Mouse (Mus musculus): ENCODE measurements around the gene Vkorc1. TPM values are rescaled to one million over a fixed set of nuclear protein-coding genes. Genes with fewer than 3 reads are reported as not detected.

Vkorc1 gene
- total and polyA plus RNA-seq, 3 experiments, result 0.25 TPM; not detected in 2

GRCm38 (mm10) chr7:127879301-127879700 is 16.1 kb downstream of the Vkorc1 start:
- no peak for DNase-seq (ENCODE audit: extremely low read depth)
- dilution Hi-C loops (cut with MboI; ENCODE audit: extremely low pct_ligation_motif_present, extremely low pct_unique_long_range_greater_than_20kb, low sequenced_read_pairs) (no loop called here), in situ Hi-C loops (cut with MboI; ENCODE audit: low pct_ligation_motif_present, low pct_unique_long_range_greater_than_20kb, low sequenced_read_pairs) (no loop called here)
- H3K79me2 ChIP-seq (replicated peaks; ENCODE audit: control insufficient read depth, extremely low read depth, insufficient read depth, poor library complexity, severe bottlenecking), result peaks cover 24% of the 10 kb centered on the region
- H3K9ac ChIP-seq (ENCODE audit: insufficient read depth, low read depth), result no peak overlapping the region
- no peak for TF ChIP-seq CHD1 (IDR thresholded peaks at IDR 0.05; ENCODE audit: low read depth, low read length)
- TF ChIP-seq ZKSCAN1 (IDR thresholded peaks at IDR 0.05; ENCODE audit: borderline replicate concordance, low read depth, low read length), result no peak
- no peak for TF ChIP-seq TBP (conservative IDR thresholded peaks at IDR 0.05; ENCODE audit: low read depth, low read length)
- TF ChIP-seq ZMIZ1 (IDR thresholded peaks at IDR 0.05; ENCODE audit: low read depth, low read length), result no peak
- no peak for TF ChIP-seq MAX (IDR thresholded peaks at IDR 0.05; ENCODE audit: low read length)
- TF ChIP-seq ETS1 (conservative IDR thresholded peaks at IDR 0.05; ENCODE audit: low read depth, low read length), result no peak
- no peak for TF ChIP-seq NELFE (IDR thresholded peaks at IDR 0.05; ENCODE audit: low read depth, low read length)
- no peak for TF ChIP-seq SIN3A (IDR thresholded peaks at IDR 0.05; ENCODE audit: low read length)
- no peak for TF ChIP-seq POLR2A (IDR thresholded peaks at IDR 0.05; ENCODE audit: low read depth, low read length)
- no peak for TF ChIP-seq E2F4 (IDR thresholded peaks at IDR 0.05; ENCODE audit: insufficient replicate concordance, low read depth, low read length)
- TF ChIP-seq HCFC1 (IDR thresholded peaks at IDR 0.05; ENCODE audit: low read depth, low read length), result no peak
- TF ChIP-seq KAT2A (IDR thresholded peaks at IDR 0.05; ENCODE audit: insufficient replicate concordance, low read length), result no peak
- TF ChIP-seq CTCF (conservative IDR thresholded peaks at IDR 0.05 in 1 of 2, IDR thresholded peaks at IDR 0.05 in 1 of 2; ENCODE audit: low read depth in 2 of 2, low read length in 2 of 2), result no peak
- no peak for TF ChIP-seq ELF1 (IDR thresholded peaks at IDR 0.05; ENCODE audit: low read depth, low read length)
- no peak for TF ChIP-seq JUND (conservative IDR thresholded peaks at IDR 0.05; ENCODE audit: low read depth, low read length)
- TF ChIP-seq RAD21 (IDR thresholded peaks at IDR 0.05; ENCODE audit: low read depth, low read length), result no peak
- no peak for TF ChIP-seq EP300 (IDR thresholded peaks at IDR 0.05; ENCODE audit: low read length)
- peaks cover 59 to 67% of the 10 kb centered on the region in 2 experiments for H3K36me3 ChIP-seq (replicated peaks in 1 of 2; ENCODE audit: control insufficient read depth in 1 of 2, insufficient read depth in 1 of 2, low read length in 1 of 2)
- H3K4me1 ChIP-seq (ENCODE audit: control insufficient read depth in 1 of 2, insufficient read depth in 2 of 2), result peaks cover 9 to 27% of the 10 kb centered on the region in 2 experiments
- H3K9me3 ChIP-seq (replicated peaks; ENCODE audit: low read length), result peaks cover 44% of the 10 kb centered on the region
- no peak overlapping the region for H3K4me3 ChIP-seq (replicated peaks in 1 of 3; ENCODE audit: low read depth in 2 of 3, low read length in 2 of 3, poor library complexity in 1 of 3)
- no peak overlapping the region for H3K27ac ChIP-seq (ENCODE audit: insufficient read depth, low read depth)
- no peak overlapping the region for H3K4me2 ChIP-seq (ENCODE audit: insufficient read depth, low read depth, poor library complexity, severe bottlenecking)
- H3K27me3 ChIP-seq (replicated peaks), result no peaks in the 10 kb centered on the region

- in situ Hi-C loops (cut with MboI; ENCODE audit: low pct_ligation_motif_present, low pct_unique_long_range_greater_than_20kb, low sequenced_read_pairs) (no loop called here), dilution Hi-C loops (cut with MboI; ENCODE audit: extremely low pct_ligation_motif_present, extremely low pct_unique_long_range_greater_than_20kb, low sequenced_read_pairs) (no loop called here)
- peak; percentile 95 for DNase-seq (ENCODE audit: extremely low read depth)
- Histone ChIP-seq H3K36me3 (replicated peaks in 1 of 2; ENCODE audit: control insufficient read depth in 1 of 2, insufficient read depth in 1 of 2, low read length in 1 of 2) (peaks cover 35 to 55% of the 10 kb centered on the region in 2 experiments), H3K4me2 (ENCODE audit: insufficient read depth, low read depth, poor library complexity, severe bottlenecking) (peak within 1 kb of the TSS; percentile 95), H3K27ac (ENCODE audit: insufficient read depth, low read depth) (peak within 1 kb of the TSS; percentile 78), H3K4me3 (replicated peaks in 1 of 3; ENCODE audit: low read depth in 2 of 3, low read length in 2 of 3, poor library complexity in 1 of 3) (peak within 1 kb of the TSS; percentile 66 to 99 (median 98)), H3K4me1 (ENCODE audit: control insufficient read depth in 1 of 2, insufficient read depth in 2 of 2) (peaks cover 6 to 33% of the 10 kb centered on the region in 2 experiments), H3K9me3 (replicated peaks; ENCODE audit: low read length) (peaks cover 35% of the 10 kb centered on the region), H3K27me3 (replicated peaks) (no peaks in the 10 kb centered on the region), H3K79me2 (replicated peaks; ENCODE audit: control insufficient read depth, extremely low read depth, insufficient read depth, poor library complexity, severe bottlenecking) (peaks cover 27% of the 10 kb centered on the region), H3K9ac (ENCODE audit: insufficient read depth, low read depth) (peak within 1 kb of the TSS; percentile 87)
- TF ChIP-seq JUND (conservative IDR thresholded peaks at IDR 0.05; ENCODE audit: low read depth, low read length) (no peak), HCFC1 (IDR thresholded peaks at IDR 0.05; ENCODE audit: low read depth, low read length) (peak; percentile 96), E2F4 (IDR thresholded peaks at IDR 0.05; ENCODE audit: insufficient replicate concordance, low read depth, low read length) (no peak; the same call in 1 of the 2 replicates), NRF1 (IDR thresholded peaks at IDR 0.05; ENCODE audit: low read depth, low read length) (peak; percentile 85), TCF12 (IDR thresholded peaks at IDR 0.05; ENCODE audit: low read depth, low read length) (peak; percentile 56; the same call in 1 of the 2 replicates), GABPA (IDR thresholded peaks at IDR 0.05; ENCODE audit: insufficient replicate concordance, low read depth, low read length) (peak; percentile 31; the same call in 1 of the 2 replicates), USF1 (IDR thresholded peaks at IDR 0.05; ENCODE audit: low read depth, low read length) (no peak), MAFK (IDR thresholded peaks at IDR 0.05; ENCODE audit: insufficient replicate concordance, low read length) (no peak), PAX5 (IDR thresholded peaks at IDR 0.05; ENCODE audit: low read length) (no peak), MAX (IDR thresholded peaks at IDR 0.05; ENCODE audit: low read length) (peak; percentile 58), ZKSCAN1 (IDR thresholded peaks at IDR 0.05; ENCODE audit: borderline replicate concordance, low read depth, low read length) (no peak), IRF4 (IDR thresholded peaks at IDR 0.05; ENCODE audit: low read depth, low read length) (peak; percentile 68; the same call in 1 of the 2 replicates), CHD1 (IDR thresholded peaks at IDR 0.05; ENCODE audit: low read depth, low read length) (no peak), KAT2A (IDR thresholded peaks at IDR 0.05; ENCODE audit: insufficient replicate concordance, low read length) (peak; percentile 93; the same call in 1 of the 2 replicates), SIN3A (IDR thresholded peaks at IDR 0.05; ENCODE audit: low read length) (peak; percentile 96), NELFE (IDR thresholded peaks at IDR 0.05; ENCODE audit: low read depth, low read length) (peak; percentile 70), BHLHE40 (IDR thresholded peaks at IDR 0.05; ENCODE audit: low read depth, low read length) (no peak), JUN (IDR thresholded peaks at IDR 0.05; ENCODE audit: insufficient read depth, low read depth, low read length) (no peak), MXI1 (IDR thresholded peaks at IDR 0.05; ENCODE audit: low read depth, low read length) (0 out of 2 replicates have a peak, but pooled peaks have one; percentile 14), CHD2 (IDR thresholded peaks at IDR 0.05; ENCODE audit: low read length) (peak; percentile 66), MYC (IDR thresholded peaks at IDR 0.05; ENCODE audit: low read depth, low read length) (peak; percentile 58; the same call in 1 of the 2 replicates)
Observed at GRCm38 (mm10) chr7:127876467-127877348, 18.7 kb downstream of the Vkorc1 start, which contains the start of gene Zfp668. Gene Zfp668, minus strand, starts transcription at chr7:127876828.

Measured in CH12.LX (cell line).